ENCODE assay signal across 17 mouse cellular contexts in genomic region chr5:64212619-64213018, GRCm38 (mm10). TPM values are rescaled to one million over a fixed set of nuclear protein-coding genes. Genes with fewer than 3 reads are reported as not detected.
A peak's percentile ranks its signal among the peaks of the same experiment; 100 is the strongest.
DNase-seq lines count a peak whose midpoint lies in the region; ATAC-seq and TF ChIP-seq lines count a peak whose summit lies in the region.
"Had no signal": no experiment of that assay in that cellular context is flagged by ENCODE, and none has a peak within 500 bp of the region (broad histone marks: within the 10 kb centered on the region; RNA-seq: fewer than 3 reads in every experiment).

No protein-coding gene starts in this region.

- H3K27me3 ChIP-seq in intestine, embryonic 16.5 days (replicated peaks; ENCODE audit: control insufficient read depth, insufficient read depth, low read length), result no peaks in the 10 kb centered on the region
- H3K27me3 ChIP-seq in intestine, embryonic 15.5 days (replicated peaks), result no peaks in the 10 kb centered on the region
- H3K27me3 ChIP-seq in lung, postnatal 0 days (replicated peaks; ENCODE audit: insufficient read depth, low read length), result no peaks in the 10 kb centered on the region
- H3K27me3 ChIP-seq: embryonic facial prominence, embryonic 15.5 days; liver, embryonic 13.5 days had no signal

- WGBS in intestine, embryonic 16.5 days, result 66% methylated on average over 3 of the region's 3 CpGs
- WGBS in intestine, embryonic 15.5 days, result 63% methylated on average over 3 of the region's 3 CpGs
- WGBS in lung, postnatal 0 days, result 44% methylated on average over 3 of the region's 3 CpGs

- no peak for TF ChIP-seq CTCF in gastrocnemius, adult 2 months (IDR thresholded peaks at IDR 0.05)
- TF ChIP-seq CTCF in lung, postnatal 0 days (IDR thresholded peaks at IDR 0.05), result no peak

- no peak overlapping the region for H3K4me2 ChIP-seq in intestine, embryonic 16.5 days (ENCODE audit: low read depth, low read length)
- no peak overlapping the region for H3K4me2 ChIP-seq in intestine, embryonic 15.5 days (replicated peaks)
- H3K4me2 ChIP-seq in lung, postnatal 0 days (replicated peaks; ENCODE audit: low read depth, low read length), result no peak overlapping the region
- H3K4me2 ChIP-seq: embryonic facial prominence, embryonic 15.5 days; hindbrain, embryonic 14.5 days; liver, embryonic 13.5 days had no signal

- H3K27ac ChIP-seq in gastrocnemius, adult 2 months, result peak overlapping the region; percentile 74
- H3K27ac ChIP-seq in intestine, embryonic 16.5 days (ENCODE audit: low read length), result 0 out of 2 replicates have a peak overlapping the region, but pooled peaks have one; percentile 21
- no peak overlapping the region for H3K27ac ChIP-seq in intestine, embryonic 15.5 days
- H3K27ac ChIP-seq in lung, postnatal 0 days (ENCODE audit: low read length), result 0 out of 2 replicates have a peak overlapping the region, but pooled peaks have one; percentile 54
- H3K27ac ChIP-seq: embryonic facial prominence, embryonic 15.5 days; hindbrain, embryonic 14.5 days; liver, embryonic 13.5 days had no signal

- no peak for DNase-seq in gastrocnemius, adult 2 months
- no peak for DNase-seq in gastrocnemius, adult 8-10 months (ENCODE audit: low spot score in 2 of 2)
- no peak for DNase-seq in lung, postnatal 0 days (ENCODE audit: low spot score)
- no peak for DNase-seq in lung, adult 18-20 months
- no peak for DNase-seq in right cerebral cortex, postnatal 10 days (ENCODE audit: low spot score in 2 of 2)
- DNase-seq: adrenal gland, postnatal 14 days; cerebellum, adult 9-10 months; layer of hippocampus, adult 9-11 months; liver, embryonic 13.5 days; lung, postnatal 4 days; midbrain, embryonic 14.5 days; thymus, adult 2 months had no signal

- ATAC-seq in intestine, embryonic 16.5 days, result no peak
- ATAC-seq in intestine, embryonic 15.5 days, result no peak
- no peak for ATAC-seq in lung, postnatal 0 days
- ATAC-seq in inflammation-experienced regulatory T-cells, adult 6 months, result no peak

- H3K4me1 ChIP-seq in intestine, embryonic 16.5 days (ENCODE audit: control insufficient read depth, insufficient read depth, low read length), result peaks cover 8% of the 10 kb centered on the region
- peaks cover 2% of the 10 kb centered on the region; the same call in 1 of the 2 replicates for H3K4me1 ChIP-seq in intestine, embryonic 15.5 days (replicated peaks)
- no peaks in the 10 kb centered on the region for H3K4me1 ChIP-seq in lung, postnatal 0 days (ENCODE audit: insufficient read depth, low read depth, low read length)
- H3K4me1 ChIP-seq: embryonic facial prominence, embryonic 15.5 days had no signal

- intact Hi-C loops in gastrocnemius, adult 2 months (cut with DNase I), result no loop called here

- no peaks in the 10 kb centered on the region for H3K9me3 ChIP-seq in intestine, embryonic 16.5 days (ENCODE audit: control insufficient read depth, low read length)
- no peaks in the 10 kb centered on the region for H3K9me3 ChIP-seq in intestine, embryonic 15.5 days
- no peaks in the 10 kb centered on the region for H3K9me3 ChIP-seq in lung, postnatal 0 days (ENCODE audit: low read length)
- H3K9me3 ChIP-seq: embryonic facial prominence, embryonic 15.5 days; liver, embryonic 13.5 days had no signal

- H3K4me3 ChIP-seq in gastrocnemius, adult 2 months, result no peak overlapping the region
- H3K4me3 ChIP-seq in intestine, embryonic 16.5 days (ENCODE audit: low read length), result no peak overlapping the region
- H3K4me3 ChIP-seq in intestine, embryonic 15.5 days (replicated peaks), result no peak overlapping the region
- no peak overlapping the region for H3K4me3 ChIP-seq in lung, postnatal 0 days (ENCODE audit: low read depth, low read length)
- H3K4me3 ChIP-seq: embryonic facial prominence, embryonic 15.5 days; liver, embryonic 13.5 days had no signal

- no peaks in the 10 kb centered on the region for H3K36me3 ChIP-seq in intestine, embryonic 16.5 days (ENCODE audit: control insufficient read depth, insufficient read depth, low read length)
- H3K36me3 ChIP-seq in intestine, embryonic 15.5 days, result no peaks in the 10 kb centered on the region
- H3K36me3 ChIP-seq in lung, postnatal 0 days (ENCODE audit: insufficient read depth, low read length), result no peaks in the 10 kb centered on the region
- H3K36me3 ChIP-seq: embryonic facial prominence, embryonic 15.5 days; liver, embryonic 13.5 days had no signal

- no peak overlapping the region for H3K9ac ChIP-seq in intestine, embryonic 16.5 days (ENCODE audit: low read depth, low read length)
- no peak overlapping the region for H3K9ac ChIP-seq in intestine, embryonic 15.5 days
- no peak overlapping the region for H3K9ac ChIP-seq in lung, postnatal 0 days (replicated peaks; ENCODE audit: low read depth)
- H3K9ac ChIP-seq: embryonic facial prominence, embryonic 15.5 days; hindbrain, embryonic 14.5 days; liver, embryonic 13.5 days had no signal

- no peak for TF ChIP-seq EP300 in lung, postnatal 0 days (IDR thresholded peaks at IDR 0.05)

RNA-seq across cellular contexts. Expression of gene Tbc1d1, which starts 56.5 kb away (rescaled TPM):
- total RNA-seq in gastrocnemius, adult 2 months (2021), result 10 to 100 TPM; 46.4 to 46.9 TPM
- total RNA-seq in gastrocnemius, adult 8-10 months (2022), result 100 to 1,000 TPM in 1 of 4 experiments, 10 to 100 TPM in 3; 52.4 to 135 (median 62.0) TPM
- polyA plus RNA-seq in intestine, embryonic 16.5 days (2015; fragmentation: Nextera tagmentation; extraction: Ambion mirVana), result 32.3 and 38.5 TPM in 2 replicates
- polyA plus RNA-seq in intestine, embryonic 15.5 days (2015; fragmentation: Nextera tagmentation; extraction: Ambion mirVana), result 32.1 and 32.3 TPM in 2 replicates
- 15.3 and 18.0 TPM in 2 replicates for polyA plus RNA-seq in lung, postnatal 0 days (2015; fragmentation: Nextera tagmentation; extraction: Ambion mirVana)
- 10 to 100 TPM; 28.0 to 49.0 (median 34.6) TPM for polyA plus RNA-seq in inflammation-experienced regulatory T-cells, adult 6 months (2017; shearing (Covaris generic))
